Mouse (Mus musculus): ENCODE measurements around the gene Sytl3. TPM values are rescaled to one million over a fixed set of nuclear protein-coding genes. Genes with fewer than 3 reads are reported as not detected.

Gene Sytl3
- polyA plus RNA-seq, 1 experiment from 2014 or later = 0.47 TPM

- Histone ChIP-seq H3K36me3 (ENCODE audit: control insufficient read depth, insufficient read depth, low read length) (peaks cover 23% of the 10 kb centered on the region), H3K9ac (ENCODE audit: low read length) (no peak overlapping the region), H3K9me3 (ENCODE audit: control insufficient read depth, low read length) (no peaks in the 10 kb centered on the region), H3K27me3 (replicated peaks; ENCODE audit: control insufficient read depth, insufficient read depth, low read length) (no peaks in the 10 kb centered on the region), H3K4me2 (ENCODE audit: low read length) (no peak overlapping the region), H3K4me3 (ENCODE audit: low read depth, low read length) (no peak overlapping the region), H3K4me1 (replicated peaks; ENCODE audit: control insufficient read depth, insufficient read depth, low read length) (0 out of 2 replicates have a peak, but pooled peaks cover 4% of the 10 kb centered on the region), H3K27ac (ENCODE audit: low read depth) (peak overlapping the region; percentile 27; the same call in 1 of the 2 replicates)
- ATAC-seq (replicated peaks; ENCODE audit: low FRiP score, low TSS enrichment, low read depth) = no peak
- WGBS = 84% methylated on average over 9 of the region's 9 CpGs
- DNase-seq (ENCODE audit: low spot score) = no peak
Measured at GRCm38 (mm10) chr17:6755176-6755575, 96.3 kb downstream of the Sytl3 start.

GRCm38 (mm10) chr17:6755873-6756272, 97.0 kb downstream of the Sytl3 start:
- 74% methylated on average over 8 of the region's 8 CpGs for WGBS
- DNase-seq (ENCODE audit: low spot score) (no peak), ATAC-seq (replicated peaks; ENCODE audit: low FRiP score, low TSS enrichment, low read depth) (peak; percentile 79)
- no peaks in the 10 kb centered on the region for H3K9me3 ChIP-seq (ENCODE audit: control insufficient read depth, low read length)
- H3K36me3 ChIP-seq (ENCODE audit: control insufficient read depth, insufficient read depth, low read length) = peaks cover 19% of the 10 kb centered on the region
- H3K27me3 ChIP-seq (replicated peaks; ENCODE audit: control insufficient read depth, insufficient read depth, low read length) = no peaks in the 10 kb centered on the region
- H3K4me3 ChIP-seq (ENCODE audit: low read depth, low read length) = no peak overlapping the region
- no peak overlapping the region for H3K4me2 ChIP-seq (ENCODE audit: low read length)
- no peak overlapping the region for H3K9ac ChIP-seq (ENCODE audit: low read length)
- peak overlapping the region; percentile 34; the same call in 1 of the 2 replicates for H3K27ac ChIP-seq (ENCODE audit: low read depth)
- 0 out of 2 replicates have a peak, but pooled peaks cover 4% of the 10 kb centered on the region for H3K4me1 ChIP-seq (replicated peaks; ENCODE audit: control insufficient read depth, insufficient read depth, low read length)

- Histone ChIP-seq H3K9me3 (ENCODE audit: control insufficient read depth, low read length) (no peaks in the 10 kb centered on the region), H3K27ac (ENCODE audit: low read depth) (no peak overlapping the region), H3K27me3 (replicated peaks; ENCODE audit: control insufficient read depth, insufficient read depth, low read length) (no peaks in the 10 kb centered on the region), H3K4me1 (replicated peaks; ENCODE audit: control insufficient read depth, insufficient read depth, low read length) (0 out of 2 replicates have a peak, but pooled peaks cover 4% of the 10 kb centered on the region), H3K36me3 (ENCODE audit: control insufficient read depth, insufficient read depth, low read length) (peaks cover 14% of the 10 kb centered on the region; the same call in 1 of the 2 replicates), H3K4me2 (ENCODE audit: low read length) (no peak overlapping the region), H3K4me3 (ENCODE audit: low read depth, low read length) (no peak overlapping the region), H3K9ac (ENCODE audit: low read length) (no peak overlapping the region)
- DNase-seq (ENCODE audit: low spot score) (no peak), ATAC-seq (replicated peaks; ENCODE audit: low FRiP score, low TSS enrichment, low read depth) (no peak)
- 93% methylated on average over 16 of the region's 16 CpGs for WGBS
Measured at GRCm38 (mm10) chr17:6757902-6758301, 99.0 kb downstream of the Sytl3 start.

- Histone ChIP-seq H3K4me2 (ENCODE audit: low read length) (no peak overlapping the region), H3K9me3 (ENCODE audit: control insufficient read depth, low read length) (no peaks in the 10 kb centered on the region), H3K27me3 (replicated peaks; ENCODE audit: control insufficient read depth, insufficient read depth, low read length) (no peaks in the 10 kb centered on the region), H3K27ac (ENCODE audit: low read depth) (no peak overlapping the region), H3K36me3 (ENCODE audit: control insufficient read depth, insufficient read depth, low read length) (0 out of 2 replicates have a peak, but pooled peaks cover 8% of the 10 kb centered on the region), H3K9ac (ENCODE audit: low read length) (no peak overlapping the region), H3K4me3 (ENCODE audit: low read depth, low read length) (no peak overlapping the region), H3K4me1 (replicated peaks; ENCODE audit: control insufficient read depth, insufficient read depth, low read length) (0 out of 2 replicates have a peak, but pooled peaks cover 4% of the 10 kb centered on the region)
- DNase-seq (ENCODE audit: low spot score) (no peak), ATAC-seq (replicated peaks; ENCODE audit: low FRiP score, low TSS enrichment, low read depth) (no peak)
- 82% methylated on average over 8 of the region's 8 CpGs for whole genome bisulfite sequencing
Measured at GRCm38 (mm10) chr17:6758845-6759244, 100.0 kb downstream of the Sytl3 start.

GRCm38 (mm10) chr17:6759717-6760292, 100.9 kb downstream of the Sytl3 start:
- Histone ChIP-seq H3K36me3 (ENCODE audit: control insufficient read depth, insufficient read depth, low read length) (0 out of 2 replicates have a peak, but pooled peaks cover 8% of the 10 kb centered on the region), H3K4me1 (replicated peaks; ENCODE audit: control insufficient read depth, insufficient read depth, low read length) (peaks cover 10% of the 10 kb centered on the region; the same call in 1 of the 2 replicates), H3K4me2 (ENCODE audit: low read length) (no peak overlapping the region), H3K9ac (ENCODE audit: low read length) (no peak overlapping the region), H3K27ac (ENCODE audit: low read depth) (no peak overlapping the region), H3K27me3 (replicated peaks; ENCODE audit: control insufficient read depth, insufficient read depth, low read length) (no peaks in the 10 kb centered on the region), H3K9me3 (ENCODE audit: control insufficient read depth, low read length) (no peaks in the 10 kb centered on the region), H3K4me3 (ENCODE audit: low read depth, low read length) (no peak overlapping the region)
- DNase-seq (ENCODE audit: low spot score) = no peak
- no peak for ATAC-seq (replicated peaks; ENCODE audit: low FRiP score, low TSS enrichment, low read depth)
- WGBS = 62% methylated on average over 9 of the region's 9 CpGs

- no peak for DNase-seq (ENCODE audit: low spot score)
- H3K4me1 ChIP-seq (replicated peaks; ENCODE audit: control insufficient read depth, insufficient read depth, low read length) = peaks cover 19% of the 10 kb centered on the region
- H3K9me3 ChIP-seq (ENCODE audit: control insufficient read depth, low read length) = no peaks in the 10 kb centered on the region
- 41% methylated on average over 7 of the region's 7 CpGs for WGBS
- no peaks in the 10 kb centered on the region for H3K27me3 ChIP-seq (replicated peaks; ENCODE audit: control insufficient read depth, insufficient read depth, low read length)
- no peak overlapping the region for H3K4me2 ChIP-seq (ENCODE audit: low read length)
- ATAC-seq (replicated peaks; ENCODE audit: low FRiP score, low TSS enrichment, low read depth) = no peak
- H3K36me3 ChIP-seq (ENCODE audit: control insufficient read depth, insufficient read depth, low read length) = no peaks in the 10 kb centered on the region
- no peak overlapping the region for H3K4me3 ChIP-seq (ENCODE audit: low read depth, low read length)
- H3K27ac ChIP-seq (ENCODE audit: low read depth) = no peak overlapping the region
- no peak overlapping the region for H3K9ac ChIP-seq (ENCODE audit: low read length)
Measured at GRCm38 (mm10) chr17:6763513-6764226, 104.8 kb downstream of the Sytl3 start.

- Histone ChIP-seq H3K27ac (ENCODE audit: low read depth) (no peak overlapping the region), H3K4me2 (ENCODE audit: low read length) (no peak overlapping the region), H3K27me3 (replicated peaks; ENCODE audit: control insufficient read depth, insufficient read depth, low read length) (no peaks in the 10 kb centered on the region), H3K9me3 (ENCODE audit: control insufficient read depth, low read length) (no peaks in the 10 kb centered on the region), H3K4me3 (ENCODE audit: low read depth, low read length) (no peak overlapping the region), H3K9ac (ENCODE audit: low read length) (no peak overlapping the region), H3K36me3 (ENCODE audit: control insufficient read depth, insufficient read depth, low read length) (no peaks in the 10 kb centered on the region), H3K4me1 (replicated peaks; ENCODE audit: control insufficient read depth, insufficient read depth, low read length) (peaks cover 19% of the 10 kb centered on the region)
- no peak for ATAC-seq (replicated peaks; ENCODE audit: low FRiP score, low TSS enrichment, low read depth)
- DNase-seq (ENCODE audit: low spot score) = no peak
- 62% methylated on average over 7 of the region's 7 CpGs for WGBS
Measured at GRCm38 (mm10) chr17:6764227-6764593, 105.3 kb downstream of the Sytl3 start.

GRCm38 (mm10) chr17:6764730-6765129, 105.8 kb downstream of the Sytl3 start:
- no peaks in the 10 kb centered on the region for H3K36me3 ChIP-seq (ENCODE audit: control insufficient read depth, insufficient read depth, low read length)
- H3K27me3 ChIP-seq (replicated peaks; ENCODE audit: control insufficient read depth, insufficient read depth, low read length) = no peaks in the 10 kb centered on the region
- no peak overlapping the region for H3K4me3 ChIP-seq (ENCODE audit: low read depth, low read length)
- WGBS = 86% methylated on average over 4 of the region's 4 CpGs
- no peak overlapping the region for H3K27ac ChIP-seq (ENCODE audit: low read depth)
- H3K9me3 ChIP-seq (ENCODE audit: control insufficient read depth, low read length) = no peaks in the 10 kb centered on the region
- no peak for DNase-seq (ENCODE audit: low spot score)
- H3K4me1 ChIP-seq (replicated peaks; ENCODE audit: control insufficient read depth, insufficient read depth, low read length) = peaks cover 19% of the 10 kb centered on the region
- H3K9ac ChIP-seq (ENCODE audit: low read length) = no peak overlapping the region
- ATAC-seq (replicated peaks; ENCODE audit: low FRiP score, low TSS enrichment, low read depth) = no peak
- no peak overlapping the region for H3K4me2 ChIP-seq (ENCODE audit: low read length)
